ENCODE assay signal across 19 mouse cellular contexts in the genomic region with DNA sequence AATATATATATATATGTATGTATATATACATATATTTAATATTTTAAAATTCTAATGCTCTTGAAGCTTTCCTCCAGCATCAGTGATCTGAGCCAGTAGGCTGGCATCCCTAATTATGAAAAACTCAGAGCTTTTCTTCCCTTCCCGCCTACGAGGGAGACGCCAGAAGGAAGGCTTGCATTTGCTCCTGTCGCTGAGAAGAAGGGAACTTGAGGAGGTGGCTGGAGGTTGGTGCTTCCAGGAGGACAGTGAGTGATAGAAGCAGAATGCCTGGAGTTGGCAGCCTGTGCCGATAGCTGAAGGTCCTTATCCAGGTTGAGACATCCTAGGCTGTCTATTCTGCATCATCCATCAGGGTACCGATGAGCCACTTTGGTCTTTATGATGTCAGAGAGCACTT. TPM values are rescaled to one million over a fixed set of nuclear protein-coding genes. Genes with fewer than 3 reads are reported as not detected.
DNase-seq lines count a peak whose midpoint lies in the region; TF ChIP-seq lines count a peak whose summit lies in the region.
"Had no signal": no experiment of that assay in that cellular context is flagged by ENCODE, and none has a peak within 500 bp of the region (broad histone marks: within the 10 kb centered on the region; RNA-seq: fewer than 3 reads in every experiment).

No protein-coding gene starts in this region.

- no peak for TF ChIP-seq POLR2A in heart, adult 2 months (IDR thresholded peaks at IDR 0.05; ENCODE audit: insufficient read depth, low read depth, low read length)

- H3K79me2 ChIP-seq in heart, adult 2 months (replicated peaks; ENCODE audit: control insufficient read depth, insufficient read depth, low read length) = no peaks in the 10 kb centered on the region

- TF ChIP-seq CTCF in layer of hippocampus, adult 2 months (conservative IDR thresholded peaks at IDR 0.05) = no peak
- no peak for TF ChIP-seq CTCF in heart, adult 2 months (IDR thresholded peaks at IDR 0.05)

- intact Hi-C loops in left cerebral cortex, postnatal 14 days (cut with DNase I) = no loop called here
- intact Hi-C loops in heart, adult 2 months (cut with DNase I) = no loop called here

- H3K27ac ChIP-seq in layer of hippocampus, adult 2 months = peak overlapping the region; percentile 77
- no peak overlapping the region for H3K27ac ChIP-seq in heart, adult 2 months
- H3K27ac ChIP-seq: hindbrain, embryonic 13.5 days; liver, embryonic 13.5 days; midbrain, embryonic 15.5 days had no signal

- no peaks in the 10 kb centered on the region for H3K4me1 ChIP-seq in heart, adult 2 months (ENCODE audit: control insufficient read depth, insufficient read depth, low read length)
- H3K4me1 ChIP-seq: hindbrain, embryonic 13.5 days; midbrain, embryonic 15.5 days had no signal

- WGBS in heart, adult 2 months = 85% methylated on average over 6 of the region's 6 CpGs

- H3K4me3 ChIP-seq in layer of hippocampus, adult 2 months = no peak overlapping the region
- no peak overlapping the region for H3K4me3 ChIP-seq in heart, adult 2 months
- H3K4me3 ChIP-seq: heart, embryonic 12.5 days; hindbrain, embryonic 13.5 days; liver, embryonic 13.5 days; midbrain, embryonic 15.5 days; myocyte had no signal

- TF ChIP-seq EP300 in heart, adult 2 months (IDR thresholded peaks at IDR 0.05; ENCODE audit: insufficient read depth, low read depth, low read length) = no peak

- H3K36me3 ChIP-seq in heart, adult 2 months (ENCODE audit: control insufficient read depth, insufficient read depth, low read length) = no peaks in the 10 kb centered on the region
- H3K36me3 ChIP-seq: heart, embryonic 12.5 days; hindbrain, embryonic 13.5 days; midbrain, embryonic 15.5 days had no signal

- no peaks in the 10 kb centered on the region for H3K27me3 ChIP-seq in heart, adult 2 months (ENCODE audit: control insufficient read depth, insufficient read depth, low read length)
- H3K27me3 ChIP-seq: hindbrain, embryonic 13.5 days; liver, embryonic 13.5 days; midbrain, embryonic 15.5 days had no signal

- no peak overlapping the region for H3K9ac ChIP-seq in heart, adult 2 months (ENCODE audit: low read depth, low read length)
- H3K9ac ChIP-seq: heart, embryonic 12.5 days; hindbrain, embryonic 13.5 days; liver, embryonic 13.5 days; lung, embryonic 14.5 days; midbrain, embryonic 15.5 days had no signal

- peak; percentile 49 to 82 for DNase-seq in layer of hippocampus, adult 2 months (ENCODE audit: low spot score in 2 of 2)
- no peak for DNase-seq in layer of hippocampus, adult 9-10 months (ENCODE audit: low spot score)
- DNase-seq in layer of hippocampus, adult 9-11 months = peak; percentile 72
- peak; percentile 67 for DNase-seq in left cerebral cortex, postnatal 14 days (ENCODE audit: low spot score in 2 of 2)
- DNase-seq in right cerebral cortex, postnatal 36 days (ENCODE audit: low spot score in 2 of 2) = peak; percentile 64 to 81
- DNase-seq in heart, adult 8-10 months (ENCODE audit: low spot score) = no peak
- DNase-seq in heart, adult 2 months = no peak
- DNase-seq: cerebellum, adult 8-10 months; gastrocnemius, postnatal 36 days; kidney, adult 9 months; kidney, postnatal 25 days; liver, embryonic 13.5 days; lung, embryonic 14.5 days; lung, postnatal 36 days; thymus, postnatal 36 days had no signal

RNA-seq across cellular contexts. Expression of a gene that starts 37.2 kb away (rescaled TPM):
- total RNA-seq in layer of hippocampus, adult 2 months (2021) = 10 to 100 TPM; 40.6 to 48.6 TPM
- 10 to 100 TPM; 41.1 to 41.3 TPM for total RNA-seq in left cerebral cortex, postnatal 14 days (2021)
- 1 to 10 TPM; 4.4 to 5.6 (median 5.0) TPM for total RNA-seq in heart, adult 8-10 months (2022)
- 1 to 10 TPM; 4.4 to 5.4 TPM for total RNA-seq in heart, adult 2 months (2021)
- 1.5 and 1.9 TPM in 2 replicates for polyA plus RNA-seq in heart, adult 2 months (2012; rRNA removed)

Comparison
In these comparisons a context has a peak if more than half of its experiments do, and no peak if none do; other contexts are left out.
1. DNase-seq: peak in layer of hippocampus, adult 2 months (2 of 2), layer of hippocampus, adult 9-11 months (single experiment), left cerebral cortex, postnatal 14 days (2 of 2) and right cerebral cortex, postnatal 36 days (2 of 2); none in layer of hippocampus, adult 9-10 months (single experiment), heart, adult 8-10 months (single experiment) and heart, adult 2 months (0 of 2).
2. RNA of a gene that starts 37.2 kb away (total RNA-seq): 40.6 to 48.6 TPM in layer of hippocampus, adult 2 months and 41.1 to 41.3 TPM in left cerebral cortex, postnatal 14 days; 4.4 to 5.4 TPM in heart, adult 2 months and 4.4 to 5.6 TPM in heart, adult 8-10 months; every median in the first group is over 4 times any median in the second.